18 mouse cellular contexts compared by ENCODE assay signal in genomic region chr2:33868322-33868721, GRCm38 (mm10). TPM values are rescaled to one million over a fixed set of nuclear protein-coding genes. Genes with fewer than 3 reads are reported as not detected.
DNase-seq lines count a peak whose midpoint lies in the region; ATAC-seq and TF ChIP-seq lines count a peak whose summit lies in the region.
"Had no signal": no experiment of that assay in that cellular context is flagged by ENCODE, and none has a peak within 500 bp of the region (broad histone marks: within the 10 kb centered on the region; RNA-seq: fewer than 3 reads in every experiment).

No protein-coding gene starts in this region.

- no peak for TF ChIP-seq POLR2A in bone marrow, adult 2 months (IDR thresholded peaks at IDR 0.05; ENCODE audit: borderline replicate concordance, control insufficient read depth, low read depth, low read length)

- H3K4me3 ChIP-seq in embryonic facial prominence, embryonic 13.5 days = no peak overlapping the region
- no peak overlapping the region for H3K4me3 ChIP-seq in embryonic facial prominence, embryonic 10.5 days
- no peak overlapping the region for H3K4me3 ChIP-seq in liver, embryonic 11.5 days (ENCODE audit: low read depth, low read length)
- H3K4me3 ChIP-seq in bone marrow, adult 2 months (replicated peaks; ENCODE audit: control insufficient read depth, low read depth, low read length) = no peak overlapping the region
- no peak overlapping the region for H3K4me3 ChIP-seq in liver, embryonic 16.5 days (ENCODE audit: low read depth, low read length)
- H3K4me3 ChIP-seq: limb, embryonic 12.5 days; midbrain, embryonic 12.5 days; myocyte; stomach, embryonic 15.5 days had no signal

- 0 out of 2 replicates have a peak overlapping the region, but pooled peaks have one; percentile 14 for H3K27ac ChIP-seq in embryonic facial prominence, embryonic 13.5 days
- no peak overlapping the region for H3K27ac ChIP-seq in embryonic facial prominence, embryonic 10.5 days (replicated peaks)
- H3K27ac ChIP-seq in liver, embryonic 11.5 days (ENCODE audit: low read depth, low read length) = peak overlapping the region; percentile 73; the same call in 1 of the 2 replicates
- peak overlapping the region; percentile 32; the same call in 1 of the 2 replicates for H3K27ac ChIP-seq in bone marrow, adult 2 months (ENCODE audit: control insufficient read depth, insufficient read depth, low read depth, low read length, poor library complexity)
- peak overlapping the region; percentile 33; the same call in 1 of the 2 replicates for H3K27ac ChIP-seq in liver, embryonic 16.5 days (ENCODE audit: low read length)
- H3K27ac ChIP-seq: limb, embryonic 12.5 days; midbrain, embryonic 12.5 days; stomach, embryonic 15.5 days had no signal

- no peak for DNase-seq in embryonic facial prominence, embryonic 10.5 days (ENCODE audit: low spot score)
- DNase-seq in liver, embryonic 11.5 days (ENCODE audit: low spot score) = peak; percentile 31
- DNase-seq in liver = no peak
- DNase-seq in right cerebral cortex, adult 2 months (ENCODE audit: low spot score in 2 of 2) = no peak
- DNase-seq in cerebellum, postnatal 36 days = no peak
- DNase-seq: cerebellum, postnatal 14 days; heart, adult 18-20 months; kidney, postnatal 14 days; lung, postnatal 10 days; right cerebral cortex, adult 18-20 months had no signal

- WGBS in embryonic facial prominence, embryonic 13.5 days = 79% methylated on average over 4 of the region's 4 CpGs
- 91% methylated on average over 4 of the region's 4 CpGs for WGBS in embryonic facial prominence, embryonic 10.5 days
- 49% methylated on average over 4 of the region's 4 CpGs for WGBS in liver, embryonic 11.5 days
- WGBS in bone marrow, adult 2 months = 36% methylated on average over 4 of the region's 4 CpGs
- 39% methylated on average over 4 of the region's 4 CpGs for WGBS in liver, embryonic 16.5 days (ENCODE audit: insufficient replicate concordance)

- TF ChIP-seq CTCF in bone marrow, adult 2 months (IDR thresholded peaks at IDR 0.05; ENCODE audit: control insufficient read depth, insufficient read depth, low read length) = no peak

- H3K27me3 ChIP-seq in embryonic facial prominence, embryonic 13.5 days = no peaks in the 10 kb centered on the region
- H3K27me3 ChIP-seq in embryonic facial prominence, embryonic 10.5 days (replicated peaks; ENCODE audit: low read depth, poor library complexity, severe bottlenecking) = peaks cover 12% of the 10 kb centered on the region; the same call in 1 of the 2 replicates
- H3K27me3 ChIP-seq in liver, embryonic 11.5 days (replicated peaks; ENCODE audit: control insufficient read depth, insufficient read depth, low read length) = no peaks in the 10 kb centered on the region
- H3K27me3 ChIP-seq in liver, embryonic 16.5 days (ENCODE audit: control insufficient read depth, insufficient read depth, low read depth, low read length) = no peaks in the 10 kb centered on the region
- H3K27me3 ChIP-seq: limb, embryonic 12.5 days; midbrain, embryonic 12.5 days; stomach, embryonic 15.5 days had no signal

- peaks cover 31% of the 10 kb centered on the region for H3K4me1 ChIP-seq in embryonic facial prominence, embryonic 13.5 days
- peaks cover 46% of the 10 kb centered on the region for H3K4me1 ChIP-seq in embryonic facial prominence, embryonic 10.5 days
- H3K4me1 ChIP-seq in liver, embryonic 11.5 days (replicated peaks; ENCODE audit: control insufficient read depth, insufficient read depth, low read length) = peaks cover 52% of the 10 kb centered on the region
- H3K4me1 ChIP-seq in bone marrow, adult 2 months (ENCODE audit: control insufficient read depth, insufficient read depth, low read length) = peaks cover 15% of the 10 kb centered on the region
- peaks cover 24% of the 10 kb centered on the region for H3K4me1 ChIP-seq in liver, embryonic 16.5 days (ENCODE audit: control insufficient read depth, low read depth, low read length)

- no peak for ATAC-seq in embryonic facial prominence, embryonic 13.5 days (ENCODE audit: insufficient number of reproducible peaks, insufficient read depth, low FRiP score, low TSS enrichment, low read depth)
- ATAC-seq in liver, embryonic 11.5 days (replicated peaks; ENCODE audit: low FRiP score) = no peak
- ATAC-seq in liver, embryonic 16.5 days (ENCODE audit: low read depth) = no peak
- ATAC-seq: CD4-positive, CD25-positive, alpha-beta regulatory T cell, adult 4 months had no signal

- H3K36me3 ChIP-seq in embryonic facial prominence, embryonic 13.5 days = peaks cover 26% of the 10 kb centered on the region
- peaks cover 32% of the 10 kb centered on the region for H3K36me3 ChIP-seq in embryonic facial prominence, embryonic 10.5 days (replicated peaks)
- peaks cover 7% of the 10 kb centered on the region for H3K36me3 ChIP-seq in liver, embryonic 11.5 days (ENCODE audit: control insufficient read depth, insufficient read depth, low read length)
- peaks cover 4% of the 10 kb centered on the region for H3K36me3 ChIP-seq in liver, embryonic 16.5 days (ENCODE audit: control insufficient read depth, insufficient read depth)

- peaks cover 3% of the 10 kb centered on the region; the same call in 1 of the 2 replicates for H3K9me3 ChIP-seq in embryonic facial prominence, embryonic 13.5 days
- H3K9me3 ChIP-seq in embryonic facial prominence, embryonic 10.5 days = peaks cover 8% of the 10 kb centered on the region; the same call in 1 of the 2 replicates
- peaks cover 3% of the 10 kb centered on the region; the same call in 1 of the 2 replicates for H3K9me3 ChIP-seq in liver, embryonic 11.5 days (ENCODE audit: control insufficient read depth, low read length)
- H3K9me3 ChIP-seq in liver, embryonic 16.5 days (replicated peaks; ENCODE audit: control insufficient read depth, low read length) = no peaks in the 10 kb centered on the region
- H3K9me3 ChIP-seq: limb, embryonic 12.5 days; stomach, embryonic 15.5 days had no signal

- no peak overlapping the region for H3K4me2 ChIP-seq in embryonic facial prominence, embryonic 13.5 days
- no peak overlapping the region for H3K4me2 ChIP-seq in liver, embryonic 11.5 days
- H3K4me2 ChIP-seq in liver, embryonic 16.5 days (ENCODE audit: low read depth, low read length) = no peak overlapping the region
- H3K4me2 ChIP-seq: limb, embryonic 12.5 days; midbrain, embryonic 12.5 days; stomach, embryonic 15.5 days had no signal

- no peak overlapping the region for H3K9ac ChIP-seq in embryonic facial prominence, embryonic 13.5 days
- H3K9ac ChIP-seq in liver, embryonic 11.5 days (ENCODE audit: low read depth, low read length) = no peak overlapping the region
- no peak overlapping the region for H3K9ac ChIP-seq in liver, embryonic 16.5 days (ENCODE audit: low read depth, low read length)
- H3K9ac ChIP-seq: limb, embryonic 12.5 days; midbrain, embryonic 12.5 days; stomach, embryonic 15.5 days had no signal

RNA-seq across cellular contexts. Expression of gene Mvb12b, which starts 19.4 kb away (rescaled TPM):
- 23.7 and 25.8 TPM in 2 replicates for polyA plus RNA-seq in embryonic facial prominence, embryonic 13.5 days (2015; fragmentation: Nextera tagmentation; extraction: Ambion mirVana)
- 14.4 and 16.1 TPM in 2 replicates for polyA plus RNA-seq in embryonic facial prominence, embryonic 10.5 days (2016; fragmentation: Nextera tagmentation; extraction: Ambion mirVana)
- polyA plus RNA-seq in liver, embryonic 11.5 days (2014; fragmentation: Nextera tagmentation; extraction: Ambion mirVana) = 17.7 and 18.3 TPM in 2 replicates
- 18.3 and 38.3 TPM in 2 replicates for polyA plus RNA-seq in bone marrow, adult 2 months (2011; ENCODE audit: insufficient read depth, insufficient read length, low replicate concordance, missing spikeins)
- 8.7 and 11.0 TPM in 2 replicates for polyA plus RNA-seq in liver, embryonic 16.5 days (2015; fragmentation: Nextera tagmentation; extraction: Ambion mirVana)
